Mouse (Mus musculus): Measurements from ENCODE around the gene Ocm. TPM values are rescaled to one million over a fixed set of nuclear protein-coding genes. Genes with fewer than 3 reads are reported as not detected.

Gene Ocm
- total and polyA plus RNA-seq, 3 experiments = not detected

- H3K4me3 ChIP-seq (ENCODE audit: control insufficient read depth in 1 of 2, insufficient read depth in 1 of 2, low read depth in 2 of 2, low read length in 2 of 2) = no peak overlapping the region
- no peak overlapping the region for H3K27ac ChIP-seq (ENCODE audit: control insufficient read depth, low read depth, low read length)
- no peaks in the 10 kb centered on the region for H3K79me2 ChIP-seq (ENCODE audit: control insufficient read depth, insufficient read depth, low read length, poor library complexity)
- no peaks in the 10 kb centered on the region for H3K27me3 ChIP-seq (ENCODE audit: control insufficient read depth in 1 of 2, insufficient read depth in 2 of 2, low read length in 2 of 2)
- H3K9ac ChIP-seq (ENCODE audit: control insufficient read depth, low read depth, low read length, poor library complexity, severe bottlenecking) = no peak overlapping the region
- DNase-seq (ENCODE audit: low read depth, low spot score) = peak; percentile 45
- H3K36me3 ChIP-seq (ENCODE audit: control insufficient read depth in 1 of 2, insufficient read depth in 2 of 2, low read length in 2 of 2) = peaks cover 0 to 12% of the 10 kb centered on the region in 2 experiments; a peak in 2 of 4 replicates
- H3K4me1 ChIP-seq (ENCODE audit: control insufficient read depth in 1 of 2, insufficient read depth in 2 of 2, low read length in 2 of 2) = peaks cover 9 to 40% of the 10 kb centered on the region in 2 experiments
- no peaks in the 10 kb centered on the region for H3K9me3 ChIP-seq (replicated peaks; ENCODE audit: insufficient read depth, low read length)
- 0 out of 2 replicates have a peak, but pooled peaks have one; percentile 38 for TF ChIP-seq MAX (IDR thresholded peaks at IDR 0.05; ENCODE audit: low read length)
- TF ChIP-seq UBTF (IDR thresholded peaks at IDR 0.05; ENCODE audit: borderline replicate concordance, insufficient read depth, low read depth, low read length) = no peak
These were observed 49.6 kb downstream of the Ocm start for GRCm38 (mm10) chr5:143976726-143977431.

- no peak overlapping the region for H3K27ac ChIP-seq (ENCODE audit: control insufficient read depth, low read depth, low read length)
- TF ChIP-seq MAZ (IDR thresholded peaks at IDR 0.05; ENCODE audit: low read depth, low read length) = no peak
- TF ChIP-seq ZNF384 (IDR thresholded peaks at IDR 0.05; ENCODE audit: low read depth, low read length) = no peak
- TF ChIP-seq GATA1 (IDR thresholded peaks at IDR 0.05; ENCODE audit: low read depth, low read length) = 0 out of 2 replicates have a peak, but pooled peaks have one; percentile 16
- no peak for TF ChIP-seq HCFC1 (IDR thresholded peaks at IDR 0.05; ENCODE audit: low read depth, low read length)
- 0 out of 2 replicates have a peak, but pooled peaks have one; percentile 33 for TF ChIP-seq SIN3A (IDR thresholded peaks at IDR 0.05; ENCODE audit: low read length)
- H3K27me3 ChIP-seq (ENCODE audit: control insufficient read depth in 1 of 2, insufficient read depth in 2 of 2, low read length in 2 of 2) = no peaks in the 10 kb centered on the region
- H3K79me2 ChIP-seq (ENCODE audit: control insufficient read depth, insufficient read depth, low read length, poor library complexity) = no peaks in the 10 kb centered on the region
- peaks cover 9 to 40% of the 10 kb centered on the region in 2 experiments for H3K4me1 ChIP-seq (ENCODE audit: control insufficient read depth in 1 of 2, insufficient read depth in 2 of 2, low read length in 2 of 2)
- DNase-seq (ENCODE audit: low read depth, low spot score) = peak; percentile 19
- peaks cover 0 to 12% of the 10 kb centered on the region in 2 experiments; a peak in 2 of 4 replicates for H3K36me3 ChIP-seq (ENCODE audit: control insufficient read depth in 1 of 2, insufficient read depth in 2 of 2, low read length in 2 of 2)
- H3K9me3 ChIP-seq (replicated peaks; ENCODE audit: insufficient read depth, low read length) = no peaks in the 10 kb centered on the region
- no peak overlapping the region for H3K9ac ChIP-seq (ENCODE audit: control insufficient read depth, low read depth, low read length, poor library complexity, severe bottlenecking)
- H3K4me3 ChIP-seq (ENCODE audit: control insufficient read depth in 1 of 2, insufficient read depth in 1 of 2, low read depth in 2 of 2, low read length in 2 of 2) = no peak overlapping the region
These were observed 50.2 kb downstream of the Ocm start for GRCm38 (mm10) chr5:143976232-143976631.

- Histone ChIP-seq H3K79me2 (ENCODE audit: control insufficient read depth, insufficient read depth, low read length, poor library complexity) (no peaks in the 10 kb centered on the region), H3K36me3 (ENCODE audit: control insufficient read depth in 1 of 2, insufficient read depth in 2 of 2, low read length in 2 of 2) (peaks cover 0 to 12% of the 10 kb centered on the region in 2 experiments; a peak in 2 of 4 replicates), H3K4me1 (ENCODE audit: control insufficient read depth in 1 of 2, insufficient read depth in 2 of 2, low read length in 2 of 2) (peaks cover 9 to 40% of the 10 kb centered on the region in 2 experiments), H3K9me3 (replicated peaks; ENCODE audit: insufficient read depth, low read length) (no peaks in the 10 kb centered on the region), H3K4me3 (ENCODE audit: control insufficient read depth in 1 of 2, insufficient read depth in 1 of 2, low read depth in 2 of 2, low read length in 2 of 2) (no peak overlapping the region), H3K27ac (ENCODE audit: control insufficient read depth, low read depth, low read length) (no peak overlapping the region), H3K27me3 (ENCODE audit: control insufficient read depth in 1 of 2, insufficient read depth in 2 of 2, low read length in 2 of 2) (no peaks in the 10 kb centered on the region), H3K9ac (ENCODE audit: control insufficient read depth, low read depth, low read length, poor library complexity, severe bottlenecking) (no peak overlapping the region)
- TF ChIP-seq CHD2 (IDR thresholded peaks at IDR 0.05; ENCODE audit: low read length) (no peak), UBTF (IDR thresholded peaks at IDR 0.05; ENCODE audit: borderline replicate concordance, insufficient read depth, low read depth, low read length) (no peak), MAX (IDR thresholded peaks at IDR 0.05; ENCODE audit: low read length) (no peak)
- DNase-seq (ENCODE audit: low read depth, low spot score) = no peak
These were observed 50.9 kb downstream of the Ocm start for GRCm38 (mm10) chr5:143975631-143975933.

Measured in MEL (cell line).